Mouse (Mus musculus) spleen, adult 2 months (tissue): Measurements from ENCODE around the gene Trim71.

Experiments used
- CTCF ChIP-seq: fragments of 200-500 bp; IDR thresholded peaks from 2 replicates; pipeline ENCODE4 v1.5.1; 2011; ENCODE audit warnings: mild to moderate bottlenecking, inconsistent platforms; ENCODE audit not compliant: insufficient read depth, insufficient read length, insufficient replicate concordance; ENCODE audit errors: extremely low read depth
- POLR2A ChIP-seq: fragments of 200-500 bp; IDR thresholded peaks from 2 replicates; pipeline ENCODE4 v1.6.1; 2011; ENCODE audit warnings: low read depth, low read length, inconsistent platforms

DNA sequence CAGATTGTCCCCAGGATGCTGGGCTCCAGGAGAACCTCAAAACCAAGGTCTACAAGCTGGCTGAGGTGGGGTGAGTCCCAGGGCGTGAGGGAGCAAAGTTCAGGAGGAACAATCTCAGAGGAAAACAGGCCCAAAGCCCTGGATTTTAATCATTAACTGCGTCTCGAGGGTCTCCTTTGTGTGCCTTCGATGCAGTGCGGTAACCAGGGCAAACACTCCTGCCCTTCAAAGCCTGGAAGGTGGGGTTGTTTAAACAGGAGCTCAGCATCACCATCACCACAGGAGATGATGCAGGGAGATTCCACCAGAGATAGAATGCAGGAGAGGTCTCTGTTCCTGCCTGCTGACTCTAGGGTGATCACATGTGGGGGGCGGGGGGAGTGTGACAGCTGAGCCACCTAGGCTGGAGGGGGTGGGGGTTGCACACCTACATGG lies 16.5 kb downstream of the Trim71 start:
- TF ChIP-seq CTCF = no peak
- no peak for TF ChIP-seq POLR2A
